Mouse (Mus musculus): ENCODE measurements around the gene Ttc30a2. TPM values are rescaled to one million over a fixed set of nuclear protein-coding genes. Genes with fewer than 3 reads are reported as not detected.
"Not testable (repeated sequence)": the region's sequence is repeated elsewhere in the genome, so short reads cannot be mapped to it uniquely, and the experiment has no call there.

Gene Ttc30a2
- polyA plus RNA-seq, 1 experiment from 2014 or later, result 0.06 TPM

DNA sequence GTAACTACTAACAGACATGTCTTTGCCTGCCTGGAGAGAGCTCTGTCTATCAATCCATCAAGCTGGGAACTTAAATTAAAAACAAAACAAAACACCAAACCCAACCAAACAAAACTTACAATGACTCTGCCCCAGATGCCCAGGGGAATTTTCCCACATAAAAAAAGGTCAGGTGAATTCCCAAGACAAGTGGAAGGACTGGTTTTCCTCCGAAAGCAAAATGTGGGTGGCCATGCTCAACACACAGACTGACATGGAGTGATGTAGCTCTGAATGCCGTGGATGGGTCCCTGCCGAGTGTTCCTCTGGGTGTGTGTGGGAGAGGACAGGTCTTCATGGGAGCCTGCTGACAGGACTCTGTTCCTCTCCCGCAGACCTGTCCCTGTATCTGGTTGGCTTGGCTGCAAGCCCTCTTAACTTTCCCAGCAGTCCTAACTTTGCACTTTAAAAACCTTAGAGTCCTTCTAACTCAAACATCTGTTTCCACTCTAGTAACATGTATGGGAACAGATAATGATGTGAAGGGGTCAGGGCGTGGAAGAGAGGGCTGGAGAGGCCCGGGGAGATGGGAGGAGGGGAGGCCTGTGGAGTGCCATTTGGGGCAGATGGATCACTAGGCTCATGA is 13.7 kb upstream of the Ttc30a2 start:
- no peak overlapping the region for H3K4me3 ChIP-seq (replicated peaks)
- no peaks in the 10 kb centered on the region for H3K9me3 ChIP-seq (replicated peaks)
- WGBS (ENCODE audit: insufficient replicate concordance), result 54% methylated on average over 6 of the region's 6 CpGs
- H3K27me3 ChIP-seq, result no peaks in the 10 kb centered on the region
- no peak for ATAC-seq (ENCODE audit: low read depth)
- no peak for DNase-seq
- no peaks in the 10 kb centered on the region for H3K4me1 ChIP-seq (replicated peaks)
- H3K4me2 ChIP-seq, result no peak overlapping the region
- no peak overlapping the region for H3K27ac ChIP-seq
- H3K36me3 ChIP-seq, result no peaks in the 10 kb centered on the region
- no peak overlapping the region for H3K9ac ChIP-seq

- Histone ChIP-seq H3K4me1 (replicated peaks) (no peaks in the 10 kb centered on the region), H3K36me3 (no peaks in the 10 kb centered on the region), H3K9me3 (replicated peaks) (no peaks in the 10 kb centered on the region), H3K27ac (no peak overlapping the region), H3K4me2 (peak overlapping the region; percentile 16; the same call in 1 of the 2 replicates), H3K4me3 (replicated peaks) (no peak overlapping the region), H3K9ac (no peak overlapping the region), H3K27me3 (no peaks in the 10 kb centered on the region)
- DNase-seq (peak; percentile 45), ATAC-seq (ENCODE audit: low read depth) (no peak)
- 25% methylated on average over 13 of the region's 13 CpGs for WGBS (ENCODE audit: insufficient replicate concordance)
Measured at GRCm38 (mm10) chr2:75990885-75991539, 13.0 kb upstream of the Ttc30a2 start.

GRCm38 (mm10) chr2:75989694-75990093 is 11.7 kb upstream of the Ttc30a2 start:
- Histone ChIP-seq H3K36me3 (no peaks in the 10 kb centered on the region), H3K27me3 (no peaks in the 10 kb centered on the region), H3K4me3 (replicated peaks) (no peak overlapping the region), H3K9me3 (replicated peaks) (no peaks in the 10 kb centered on the region), H3K4me1 (replicated peaks) (no peaks in the 10 kb centered on the region), H3K4me2 (no peak overlapping the region), H3K9ac (no peak overlapping the region), H3K27ac (no peak overlapping the region)
- DNase-seq, result no peak
- WGBS (ENCODE audit: insufficient replicate concordance), result 61% methylated on average over 4 of the region's 4 CpGs
- ATAC-seq (ENCODE audit: low read depth), result no peak

GRCm38 (mm10) chr2:75988779-75989363 is 10.9 kb upstream of the Ttc30a2 start:
- Histone ChIP-seq H3K9ac (no peak overlapping the region), H3K4me1 (replicated peaks) (no peaks in the 10 kb centered on the region), H3K4me3 (replicated peaks) (no peak overlapping the region), H3K4me2 (no peak overlapping the region), H3K27ac (no peak overlapping the region), H3K27me3 (no peaks in the 10 kb centered on the region), H3K36me3 (no peaks in the 10 kb centered on the region), H3K9me3 (replicated peaks) (no peaks in the 10 kb centered on the region)
- DNase-seq, result no peak
- WGBS (ENCODE audit: insufficient replicate concordance), result 36% methylated on average over 7 of the region's 7 CpGs
- no peak for ATAC-seq (ENCODE audit: low read depth)

- Histone ChIP-seq H3K9me3 (replicated peaks) (no peaks in the 10 kb centered on the region), H3K4me2 (no peak overlapping the region), H3K4me3 (replicated peaks) (no peak overlapping the region), H3K9ac (no peak overlapping the region), H3K27me3 (no peaks in the 10 kb centered on the region), H3K27ac (no peak overlapping the region), H3K4me1 (replicated peaks) (no peaks in the 10 kb centered on the region), H3K36me3 (no peaks in the 10 kb centered on the region)
- 51% methylated on average over 4 of the region's 4 CpGs for WGBS (ENCODE audit: insufficient replicate concordance)
- no peak for ATAC-seq (ENCODE audit: low read depth)
- DNase-seq, result no peak
Measured at GRCm38 (mm10) chr2:75988378-75988777, 10.4 kb upstream of the Ttc30a2 start.

GRCm38 (mm10) chr2:75987739-75988138 is 9.8 kb upstream of the Ttc30a2 start:
- Histone ChIP-seq H3K4me1 (replicated peaks) (no peaks in the 10 kb centered on the region), H3K27ac (no peak overlapping the region), H3K9me3 (replicated peaks) (0 out of 2 replicates have a peak, but pooled peaks cover under 1% of the 10 kb centered on the region), H3K27me3 (no peaks in the 10 kb centered on the region), H3K9ac (no peak overlapping the region), H3K36me3 (no peaks in the 10 kb centered on the region), H3K4me2 (no peak overlapping the region), H3K4me3 (replicated peaks) (no peak overlapping the region)
- WGBS (ENCODE audit: insufficient replicate concordance), result 66% methylated on average over 9 of the region's 9 CpGs
- no peak for DNase-seq
- no peak for ATAC-seq (ENCODE audit: low read depth)

- 0% methylated on average over 2 of the region's 2 CpGs for WGBS (ENCODE audit: insufficient replicate concordance)
- no peaks in the 10 kb centered on the region for H3K36me3 ChIP-seq
- H3K4me1 ChIP-seq (replicated peaks), result 0 out of 2 replicates have a peak, but pooled peaks cover 6% of the 10 kb centered on the region
- H3K4me2 ChIP-seq, result no peak overlapping the region
- ATAC-seq (ENCODE audit: low read depth) (no peak), DNase-seq (peak; percentile 22)
- H3K9ac ChIP-seq, result no peak overlapping the region
- no peak overlapping the region for H3K4me3 ChIP-seq (replicated peaks)
- H3K27me3 ChIP-seq, result no peaks in the 10 kb centered on the region
- 0 out of 2 replicates have a peak, but pooled peaks cover 4% of the 10 kb centered on the region for H3K9me3 ChIP-seq (replicated peaks)
- H3K27ac ChIP-seq, result no peak overlapping the region
Measured at GRCm38 (mm10) chr2:75985124-75985523, 7.2 kb upstream of the Ttc30a2 start.

DNA sequence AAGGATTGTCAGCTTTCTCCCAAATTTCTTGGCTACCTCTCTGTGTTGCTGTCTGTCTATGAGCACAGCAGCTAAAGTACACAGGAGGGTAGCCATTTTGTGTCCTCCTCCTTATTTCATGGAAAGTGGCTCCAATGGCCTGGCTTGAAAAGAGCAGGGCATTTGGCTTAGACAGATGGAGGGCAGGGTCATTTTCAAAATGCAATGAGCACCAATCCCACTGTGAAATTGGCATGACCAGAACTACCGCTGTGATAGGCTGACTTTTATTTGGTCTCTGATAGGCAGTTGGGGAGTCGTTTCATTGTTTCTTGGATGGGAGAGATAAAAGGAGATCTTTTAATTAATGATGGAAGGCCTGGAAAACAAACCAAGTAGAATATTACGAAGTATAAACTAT is 5.9 kb upstream of the Ttc30a2 start:
- no peak overlapping the region for H3K4me2 ChIP-seq
- 0 out of 2 replicates have a peak, but pooled peaks cover 6% of the 10 kb centered on the region for H3K4me1 ChIP-seq (replicated peaks)
- ATAC-seq (ENCODE audit: low read depth) (no peak), DNase-seq (no peak)
- no peak overlapping the region for H3K4me3 ChIP-seq (replicated peaks)
- no peaks in the 10 kb centered on the region for H3K36me3 ChIP-seq
- no peak overlapping the region for H3K9ac ChIP-seq
- no peaks in the 10 kb centered on the region for H3K27me3 ChIP-seq
- H3K27ac ChIP-seq, result no peak overlapping the region
- H3K9me3 ChIP-seq (replicated peaks), result 0 out of 2 replicates have a peak, but pooled peaks cover 4% of the 10 kb centered on the region
- WGBS (ENCODE audit: insufficient replicate concordance), result 65% methylated on average over 3 of the region's 3 CpGs

DNA sequence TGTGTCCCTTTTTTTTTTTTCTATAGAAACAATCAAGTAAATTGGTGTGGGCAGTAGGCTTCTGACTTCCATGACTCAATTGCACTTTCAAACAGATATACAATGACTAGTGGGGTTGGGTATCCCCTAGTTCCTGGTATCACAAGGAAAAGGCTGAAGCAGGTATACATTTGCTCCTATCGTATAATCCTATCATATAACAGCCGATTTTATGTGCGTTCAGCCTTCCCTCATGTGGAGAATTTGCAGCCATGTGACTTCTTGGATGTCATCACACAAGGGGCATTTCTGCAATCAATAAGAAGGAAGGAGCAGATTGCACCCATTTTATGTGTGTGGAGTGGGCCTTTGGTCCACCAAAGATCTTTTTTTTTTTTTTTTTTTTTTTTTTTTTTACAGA is 5.1 kb upstream of the Ttc30a2 start:
- DNase-seq (no peak), ATAC-seq (ENCODE audit: low read depth) (no peak)
- no peak overlapping the region for H3K4me2 ChIP-seq
- H3K4me3 ChIP-seq (replicated peaks), result no peak overlapping the region
- H3K9ac ChIP-seq, result no peak overlapping the region
- 0 out of 2 replicates have a peak, but pooled peaks cover 6% of the 10 kb centered on the region for H3K4me1 ChIP-seq (replicated peaks)
- H3K36me3 ChIP-seq, result no peaks in the 10 kb centered on the region
- no peaks in the 10 kb centered on the region for H3K27me3 ChIP-seq
- H3K27ac ChIP-seq, result no peak overlapping the region
- 0 out of 2 replicates have a peak, but pooled peaks cover 4% of the 10 kb centered on the region for H3K9me3 ChIP-seq (replicated peaks)
- WGBS (ENCODE audit: insufficient replicate concordance), result 85% methylated on average over 3 of the region's 3 CpGs

GRCm38 (mm10) chr2:75982626-75983025 is 4.7 kb upstream of the Ttc30a2 start:
- Histone ChIP-seq H3K36me3 (no peaks in the 10 kb centered on the region), H3K4me3 (replicated peaks) (no peak overlapping the region), H3K9ac (no peak overlapping the region), H3K9me3 (replicated peaks) (0 out of 2 replicates have a peak, but pooled peaks cover 4% of the 10 kb centered on the region), H3K4me2 (no peak overlapping the region), H3K27me3 (no peaks in the 10 kb centered on the region), H3K4me1 (replicated peaks) (0 out of 2 replicates have a peak, but pooled peaks cover 6% of the 10 kb centered on the region), H3K27ac (no peak overlapping the region)
- DNase-seq (no peak), ATAC-seq (ENCODE audit: low read depth) (no peak)
- WGBS (ENCODE audit: insufficient replicate concordance), result 72% methylated on average over 4 of the region's 4 CpGs

- H3K4me1 ChIP-seq (replicated peaks); H3K9me3 ChIP-seq (replicated peaks); H3K27ac ChIP-seq; H3K27me3 ChIP-seq; H3K36me3 ChIP-seq: not testable (repeated sequence)
- H3K4me2 ChIP-seq, result peak within 1 kb of the TSS; percentile 74
- DNase-seq (peak; percentile 62), ATAC-seq (ENCODE audit: low read depth) (peak; percentile 75)
- 5% methylated on average over 34 of the region's 34 CpGs for WGBS (ENCODE audit: insufficient replicate concordance)
- peak within 1 kb of the TSS; percentile 54 for H3K9ac ChIP-seq
- H3K4me3 ChIP-seq (replicated peaks), result peak within 1 kb of the TSS; percentile 58
Measured at GRCm38 (mm10) chr2:75981440-75982081, 3.6 kb upstream of the Ttc30a2 start, which contains the start of gene Ttc30a1. TSS of gene Ttc30a1 (minus strand) at chr2:75981967.

Measured in liver, embryonic 13.5 days (tissue).